Mouse (Mus musculus) heart, adult 2 months (tissue): ENCODE data around the gene Snrnp25. TPM values are rescaled to one million over a fixed set of nuclear protein-coding genes. Genes with fewer than 3 reads are reported as not detected.
A peak's percentile ranks its signal among the peaks of the same experiment; 100 is the strongest.

ENCODE experiments used
- DNase-seq, 2 experiments: peaks; one replicate each; pipeline ENCODE4 v3.0.0; 2021
- H3K27ac ChIP-seq: fragments of 200-600 bp; 2 replicates; pipeline ENCODE4 v1.8.1; 2022
- H3K27me3 ChIP-seq: fragments of 200-500 bp; 2 replicates; pipeline ENCODE4 v1.6.1; 2012; ENCODE audit warnings: mild to moderate bottlenecking, low read length, inconsistent platforms, mixed read lengths; ENCODE audit not compliant: control insufficient read depth, insufficient read depth
- H3K36me3 ChIP-seq: fragments of 200-500 bp; 2 replicates; pipeline ENCODE4 v1.6.1; 2012; ENCODE audit warnings: low read length, inconsistent platforms; ENCODE audit not compliant: control insufficient read depth, insufficient read depth
- H3K4me1 ChIP-seq: fragments of 200-500 bp; 2 replicates; pipeline ENCODE4 v1.6.1; 2011; ENCODE audit warnings: low read length; ENCODE audit not compliant: control insufficient read depth, insufficient read depth
- H3K4me3 ChIP-seq: fragments of 200-600 bp; 2 replicates; pipeline ENCODE4 v1.8.1; 2022
- H3K79me2 ChIP-seq: fragments of 200-500 bp; replicated peaks from 2 replicates; pipeline ENCODE4 v1.6.1; 2012; ENCODE audit warnings: mild to moderate bottlenecking, inconsistent platforms, low read length, moderate library complexity, mixed read lengths; ENCODE audit not compliant: control insufficient read depth, insufficient read depth
- H3K9ac ChIP-seq: fragments of 200-500 bp; 2 replicates; pipeline ENCODE4 v1.6.1; 2012; ENCODE audit warnings: low read depth, mild to moderate bottlenecking, control low read depth, inconsistent platforms, low read length, mixed read lengths
- CTCF ChIP-seq: fragments of 200-600 bp; IDR thresholded peaks from 2 replicates; pipeline ENCODE4 v1.8.1; 2022; ENCODE audit warnings: antibody characterized with exemption, mild to moderate bottlenecking, moderate library complexity
- EP300 ChIP-seq: fragments of 200-500 bp; IDR thresholded peaks from 2 replicates; pipeline ENCODE4 v1.6.1; 2011; ENCODE audit warnings: low read depth, low read length, control low read depth; ENCODE audit not compliant: insufficient read depth
- POLR2A ChIP-seq: fragments of 200-500 bp; IDR thresholded peaks from 2 replicates; pipeline ENCODE4 v1.6.1; 2011; ENCODE audit warnings: mild to moderate bottlenecking, low read depth, low read length, control low read depth; ENCODE audit not compliant: insufficient read depth
- WGBS: fragments of 180-500 bp; shearing (Covaris S2); methylation state at CpG from one replicate; pipeline ENCODE4 v1.1.7; 2018; 5-methylcytosine and 5-hydroxymethylcytosine counted together
- intact Hi-C: fragments of 180-260 bp; cut with DNase I; formaldehyde crosslinking; loops from one replicate; pipeline ENCODE4 v1.15.1; 2025
- polyA plus RNA-seq: library from polyadenylated mRNA; depleted of rRNA; stranded (reverse); fragments of >200 nt; gene quantifications from 2 replicates; pipeline ENCODE4 v1.2.3, GENCODE M21; 2012
- total RNA-seq, 2 experiments: library from RNA; stranded (reverse); gene quantifications; 2 replicates each; pipeline ENCODE4 v1.2.3; 2021

Snrnp25 gene
- total and polyA plus RNA-seq, 3 experiments: 10.0 to 13.3 (median 11.8) TPM

DNA sequence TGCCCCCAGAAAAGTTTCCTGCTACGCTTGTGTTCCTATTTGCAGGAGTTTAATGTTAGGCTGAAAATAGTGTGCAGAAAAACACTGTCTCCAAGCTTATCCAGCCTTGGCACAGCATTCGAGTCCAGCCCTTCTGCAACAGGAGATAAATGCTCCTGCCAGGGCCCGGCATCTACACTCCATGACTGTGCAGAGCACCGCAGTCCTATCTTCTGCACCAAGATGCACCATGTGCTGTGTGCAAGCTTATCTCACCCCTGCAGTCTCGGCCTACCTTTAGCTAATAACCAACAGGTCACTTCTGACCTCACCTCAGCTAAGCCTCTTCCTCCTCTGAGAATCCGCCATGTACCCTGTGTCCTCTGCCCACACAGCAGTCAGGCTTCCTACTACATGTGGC lies 40.4 kb downstream of the Snrnp25 start:
- no peaks in the 10 kb centered on the region for H3K27me3 ChIP-seq
- H3K4me3 ChIP-seq: no peak overlapping the region
- no peaks in the 10 kb centered on the region for H3K79me2 ChIP-seq
- H3K27ac ChIP-seq: no peak overlapping the region; the same call in 1 of the 2 replicates
- no peaks in the 10 kb centered on the region for H3K36me3 ChIP-seq
- intact Hi-C loops: no loop called here
- 73% methylated on average over 6 of the region's 6 CpGs for WGBS
- TF ChIP-seq POLR2A (no peak), CTCF (no peak), EP300 (no peak)
- DNase-seq: no peak
- H3K9ac ChIP-seq: no peak overlapping the region
- H3K4me1 ChIP-seq: peaks cover 8% of the 10 kb centered on the region

DNA sequence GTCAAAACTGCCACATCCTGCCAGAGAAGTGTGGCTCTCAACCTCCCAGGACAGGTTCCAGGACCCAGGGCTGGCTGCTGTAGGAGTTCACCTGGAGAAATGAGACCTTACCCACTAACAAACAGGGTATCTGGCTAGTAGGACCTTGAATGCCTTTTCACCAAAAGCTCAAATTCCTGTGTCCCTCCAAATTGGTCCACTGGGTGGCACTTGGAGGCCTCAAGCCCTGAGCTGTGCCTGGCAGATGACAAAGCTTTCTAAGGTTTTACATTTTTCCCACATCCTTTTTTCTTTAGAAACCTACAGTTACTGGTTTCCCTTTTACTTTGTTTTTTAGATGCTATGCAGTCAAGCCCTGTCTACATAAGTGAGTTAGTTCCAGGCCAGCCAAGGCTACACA lies 41.9 kb downstream of the Snrnp25 start:
- no peaks in the 10 kb centered on the region for H3K36me3 ChIP-seq

DNA sequence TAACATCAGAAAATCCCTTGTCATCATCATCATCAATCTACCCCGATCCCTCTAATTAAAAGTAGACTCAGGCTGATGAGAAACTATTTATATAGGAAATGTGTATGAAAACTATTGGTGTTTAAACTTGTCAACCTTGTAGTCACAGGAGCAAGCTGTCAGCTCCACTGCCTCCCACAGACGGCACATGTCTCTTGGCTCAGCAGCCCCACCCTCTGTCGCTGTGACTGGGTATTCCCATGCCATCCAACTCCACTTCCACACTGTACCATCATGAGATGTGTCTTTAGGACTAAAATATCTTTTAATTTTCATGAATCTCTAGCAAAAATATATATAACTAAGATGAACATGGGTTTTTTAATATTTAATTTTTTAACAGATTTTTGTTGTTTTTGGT lies 43.1 kb downstream of the Snrnp25 start:
- no peaks in the 10 kb centered on the region for H3K36me3 ChIP-seq
- H3K9ac ChIP-seq: no peak overlapping the region
- H3K79me2 ChIP-seq: no peaks in the 10 kb centered on the region
- H3K27ac ChIP-seq: no peak overlapping the region
- 83% methylated on average over 3 of the region's 3 CpGs for WGBS
- H3K4me1 ChIP-seq: peaks cover 5% of the 10 kb centered on the region
- no peak for DNase-seq
- H3K27me3 ChIP-seq: no peaks in the 10 kb centered on the region
- intact Hi-C loops: no loop called here
- TF ChIP-seq CTCF (no peak), POLR2A (no peak), EP300 (no peak)
- no peak overlapping the region for H3K4me3 ChIP-seq

More for the DNA sequence above, 41.9 kb downstream of the Snrnp25 start:
- Histone ChIP-seq H3K79me2 (no peaks in the 10 kb centered on the region), H3K27ac (no peak overlapping the region), H3K4me1 (peaks cover 8% of the 10 kb centered on the region), H3K9ac (no peak overlapping the region), H3K27me3 (no peaks in the 10 kb centered on the region), H3K4me3 (no peak overlapping the region)
- TF ChIP-seq POLR2A: no peak
- TF ChIP-seq CTCF: peak; percentile 30
- DNase-seq: no peak
- intact Hi-C loops: no loop called here

DNA sequence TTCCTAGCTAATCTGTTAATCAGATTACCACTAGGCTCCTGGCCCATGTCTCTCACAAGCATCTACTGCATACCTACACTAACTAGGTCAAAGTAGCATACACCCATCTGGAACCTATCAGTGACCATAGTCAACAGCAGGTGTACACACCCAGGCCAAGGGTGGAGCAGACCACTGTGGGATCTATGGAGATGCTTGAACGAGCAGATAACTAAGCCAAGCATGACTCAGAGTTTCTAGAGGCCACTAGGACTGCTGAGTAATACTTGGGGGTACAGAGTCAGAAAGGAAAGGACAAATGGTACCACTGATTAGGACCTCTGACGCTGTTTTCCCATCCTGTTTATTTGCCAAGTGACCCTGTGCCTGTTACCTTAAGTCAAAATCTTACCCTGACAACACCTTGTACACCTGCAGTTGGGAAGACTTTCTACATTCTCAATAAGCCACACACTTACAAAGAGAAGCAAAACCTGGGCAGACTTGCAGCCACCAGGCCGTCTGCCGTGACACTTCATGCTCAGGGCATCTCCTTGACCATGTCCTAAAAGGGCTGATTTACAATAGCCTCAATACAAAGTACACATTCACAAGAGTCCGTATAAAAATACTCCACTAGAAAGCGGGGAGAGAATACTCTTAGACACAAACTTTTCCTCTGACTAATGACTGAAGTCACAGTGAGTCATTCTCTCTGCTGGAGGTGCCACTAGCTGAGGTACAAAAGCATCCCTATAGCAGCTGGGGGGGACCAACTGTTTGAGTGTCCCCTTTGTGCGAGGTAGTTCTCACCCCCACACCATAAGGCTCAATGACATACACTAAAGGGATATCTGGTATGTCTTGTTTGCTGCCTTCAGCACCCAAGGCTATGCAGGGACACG lies 45.9 kb downstream of the Snrnp25 start:
- no peak overlapping the region for H3K9ac ChIP-seq
- H3K27me3 ChIP-seq: no peaks in the 10 kb centered on the region
- H3K27ac ChIP-seq: no peak overlapping the region
- TF ChIP-seq EP300: no peak
- no peaks in the 10 kb centered on the region for H3K36me3 ChIP-seq
- WGBS: 83% methylated on average over 8 of the region's 8 CpGs
- no peak overlapping the region for H3K4me3 ChIP-seq
- intact Hi-C loops: no loop called here
- no peak for DNase-seq
- no peaks in the 10 kb centered on the region for H3K4me1 ChIP-seq
- H3K79me2 ChIP-seq: no peaks in the 10 kb centered on the region

DNA sequence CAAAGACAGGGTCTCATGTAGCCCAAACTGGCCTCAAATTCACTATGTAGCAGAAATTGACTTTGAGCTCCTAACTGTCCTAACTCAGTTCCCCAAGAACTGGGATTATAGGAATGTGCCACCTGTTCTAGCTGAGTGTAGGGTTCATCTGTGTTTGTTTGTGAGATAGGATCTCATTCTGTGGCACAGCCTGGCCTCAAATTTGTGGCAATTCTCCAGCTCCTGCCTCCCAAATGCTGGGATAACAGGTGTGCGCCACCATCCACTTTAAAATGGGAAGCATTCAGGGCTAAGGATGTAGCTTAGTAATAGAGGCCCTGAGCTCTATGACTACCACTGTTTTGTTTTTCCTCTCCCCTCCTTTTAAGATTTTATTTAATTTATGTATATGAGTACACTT lies 47.9 kb downstream of the Snrnp25 start:
- TF ChIP-seq POLR2A: no peak
- no peak for TF ChIP-seq CTCF
- TF ChIP-seq EP300: no peak
- WGBS: 100% methylated on average over 1 of the region's 1 CpGs
- DNase-seq: no peak
- Histone ChIP-seq H3K36me3 (no peaks in the 10 kb centered on the region), H3K27ac (no peak overlapping the region), H3K9ac (no peak overlapping the region), H3K27me3 (no peaks in the 10 kb centered on the region), H3K4me1 (no peaks in the 10 kb centered on the region), H3K79me2 (no peaks in the 10 kb centered on the region; the same call in 1 of the 2 replicates), H3K4me3 (no peak overlapping the region)
- intact Hi-C loops: no loop called here

DNA sequence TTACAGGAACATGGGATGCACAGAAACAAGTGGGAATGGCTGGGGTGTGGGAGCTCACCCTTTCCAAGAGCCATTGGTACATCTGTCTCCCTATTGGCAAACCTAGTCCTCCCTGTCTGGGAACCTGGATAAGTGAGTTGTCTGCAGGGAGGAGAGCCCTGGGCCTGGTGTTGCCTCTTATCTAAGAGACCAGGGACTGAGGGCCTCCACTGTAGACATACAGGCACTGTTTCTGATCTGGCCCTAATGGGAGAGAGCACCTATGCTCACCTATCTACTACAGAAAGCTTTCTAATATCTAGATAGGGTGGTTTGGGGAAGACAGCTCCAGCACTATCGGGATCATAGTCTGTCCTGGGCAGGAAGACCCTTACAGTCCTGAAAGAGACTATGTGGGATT lies 50.9 kb downstream of the Snrnp25 start:
- Histone ChIP-seq H3K9ac (no peak overlapping the region), H3K27ac (no peak overlapping the region), H3K4me3 (no peak overlapping the region), H3K36me3 (no peaks in the 10 kb centered on the region), H3K27me3 (no peaks in the 10 kb centered on the region), H3K4me1 (no peaks in the 10 kb centered on the region), H3K79me2 (no peaks in the 10 kb centered on the region; the same call in 1 of the 2 replicates)
- 100% methylated on average over 1 of the region's 1 CpGs for WGBS
- no peak for DNase-seq
- TF ChIP-seq CTCF (no peak), EP300 (no peak), POLR2A (no peak)
- intact Hi-C loops: no loop called here
